12 mouse cellular contexts compared by ENCODE assay signal in genomic region chr12:101005665-101006420, GRCm38 (mm10). TPM values are rescaled to one million over a fixed set of nuclear protein-coding genes. Genes with fewer than 3 reads are reported as not detected.
DNase-seq lines count a peak whose midpoint lies in the region; ATAC-seq and TF ChIP-seq lines count a peak whose summit lies in the region.
"Had no signal": no experiment of that assay in that cellular context is flagged by ENCODE, and none has a peak within 500 bp of the region (broad histone marks: within the 10 kb centered on the region; RNA-seq: fewer than 3 reads in every experiment).

No protein-coding gene starts in this region.

- no peak for TF ChIP-seq CTCF in heart, adult 2 months (IDR thresholded peaks at IDR 0.05)

- no peaks in the 10 kb centered on the region for H3K27me3 ChIP-seq in heart, adult 2 months (ENCODE audit: control insufficient read depth, insufficient read depth, low read length)
- peaks cover 49% of the 10 kb centered on the region for H3K27me3 ChIP-seq in heart, embryonic 12.5 days (replicated peaks)
- H3K27me3 ChIP-seq in hindbrain, embryonic 15.5 days: no peaks in the 10 kb centered on the region
- H3K27me3 ChIP-seq in limb, embryonic 10.5 days (ENCODE audit: low read depth, poor library complexity, severe bottlenecking): peaks cover 71% of the 10 kb centered on the region

- no peak for TF ChIP-seq EP300 in heart, adult 2 months (IDR thresholded peaks at IDR 0.05; ENCODE audit: insufficient read depth, low read depth, low read length)

- ATAC-seq in heart, embryonic 12.5 days (ENCODE audit: insufficient number of reproducible peaks, low FRiP score): no peak
- ATAC-seq in activated CD4-positive, CD25-positive, alpha-beta regulatory T cell, adult 4 months: peak; percentile 63
- ATAC-seq in hindbrain, embryonic 15.5 days (ENCODE audit: low FRiP score, low read depth): no peak

- intact Hi-C loops in heart, adult 2 months (cut with DNase I): no loop called here
- intact Hi-C loops in heart, postnatal 10 days (cut with DNase I): no loop called here

- no peaks in the 10 kb centered on the region; the same call in 1 of the 2 replicates for H3K79me2 ChIP-seq in heart, adult 2 months (replicated peaks; ENCODE audit: control insufficient read depth, insufficient read depth, low read length)

- no peak for DNase-seq in heart, adult 2 months
- DNase-seq in B cell, adult 2 months: peak; percentile 70 to 76
- DNase-seq in adrenal gland, adult 8-10 months: no peak
- DNase-seq in limb, embryonic 10.5 days (ENCODE audit: low spot score): no peak
- DNase-seq in heart, postnatal 10 days: no peak
- DNase-seq: heart, postnatal 14 days had no signal

- no peaks in the 10 kb centered on the region; the same call in 1 of the 2 replicates for H3K36me3 ChIP-seq in heart, adult 2 months (ENCODE audit: control insufficient read depth, insufficient read depth, low read length)
- no peaks in the 10 kb centered on the region for H3K36me3 ChIP-seq in heart, embryonic 12.5 days
- no peaks in the 10 kb centered on the region for H3K36me3 ChIP-seq in hindbrain, embryonic 15.5 days
- no peaks in the 10 kb centered on the region for H3K36me3 ChIP-seq in limb, embryonic 10.5 days

- no peak overlapping the region for H3K9ac ChIP-seq in heart, adult 2 months (ENCODE audit: low read depth, low read length)
- no peak overlapping the region for H3K9ac ChIP-seq in heart, embryonic 12.5 days
- no peak overlapping the region for H3K9ac ChIP-seq in hindbrain, embryonic 15.5 days
- H3K9ac ChIP-seq: liver, embryonic 14.5 days had no signal

- no peaks in the 10 kb centered on the region for H3K9me3 ChIP-seq in heart, embryonic 12.5 days (replicated peaks)
- no peaks in the 10 kb centered on the region for H3K9me3 ChIP-seq in hindbrain, embryonic 15.5 days
- no peaks in the 10 kb centered on the region for H3K9me3 ChIP-seq in limb, embryonic 10.5 days (replicated peaks)

- peaks cover 28% of the 10 kb centered on the region for H3K4me1 ChIP-seq in heart, adult 2 months (ENCODE audit: control insufficient read depth, insufficient read depth, low read length)
- peaks cover 15% of the 10 kb centered on the region for H3K4me1 ChIP-seq in heart, embryonic 12.5 days (replicated peaks)
- peaks cover 45% of the 10 kb centered on the region for H3K4me1 ChIP-seq in hindbrain, embryonic 15.5 days (replicated peaks)
- H3K4me1 ChIP-seq in limb, embryonic 10.5 days: peaks cover 55% of the 10 kb centered on the region

- 78% methylated on average over 12 of the region's 12 CpGs for WGBS in heart, adult 2 months
- WGBS in heart, embryonic 12.5 days: 76% methylated on average over 12 of the region's 12 CpGs
- WGBS in hindbrain, embryonic 15.5 days: 82% methylated on average over 12 of the region's 12 CpGs
- 89% methylated on average over 12 of the region's 12 CpGs for WGBS in limb, embryonic 10.5 days

- peak overlapping the region; percentile 40; the same call in 1 of the 2 replicates for H3K27ac ChIP-seq in heart, adult 2 months
- no peak overlapping the region for H3K27ac ChIP-seq in heart, embryonic 12.5 days (ENCODE audit: poor library complexity, severe bottlenecking)
- peak overlapping the region; percentile 36; the same call in 1 of the 2 replicates for H3K27ac ChIP-seq in hindbrain, embryonic 15.5 days (replicated peaks)
- no peak overlapping the region for H3K27ac ChIP-seq in limb, embryonic 10.5 days
- H3K27ac ChIP-seq: kidney, postnatal 0 days; liver, embryonic 14.5 days had no signal

- no peak overlapping the region for H3K4me2 ChIP-seq in heart, embryonic 12.5 days
- no peak overlapping the region for H3K4me2 ChIP-seq in hindbrain, embryonic 15.5 days
- H3K4me2 ChIP-seq: midbrain, embryonic 11.5 days had no signal

- no peak for TF ChIP-seq POLR2A in heart, adult 2 months (IDR thresholded peaks at IDR 0.05; ENCODE audit: insufficient read depth, low read depth, low read length)

- no peak overlapping the region for H3K4me3 ChIP-seq in heart, adult 2 months
- H3K4me3 ChIP-seq in heart, embryonic 12.5 days: no peak overlapping the region
- no peak overlapping the region for H3K4me3 ChIP-seq in hindbrain, embryonic 15.5 days
- H3K4me3 ChIP-seq in limb, embryonic 10.5 days: no peak overlapping the region

RNA-seq across cellular contexts. Expression of gene Ccdc88c, which starts 23.0 kb away (rescaled TPM):
- total RNA-seq in heart, adult 2 months (2021): 1 to 10 TPM; 3.6 to 5.2 TPM
- polyA plus RNA-seq in heart, adult 2 months (2012; rRNA removed): 4.1 and 5.4 TPM in 2 replicates
- 2.0 and 2.3 TPM in 2 replicates for polyA plus RNA-seq in heart, embryonic 12.5 days (2016; fragmentation: Nextera tagmentation; extraction: Ambion mirVana)
- polyA plus RNA-seq in activated CD4-positive, CD25-positive, alpha-beta regulatory T cell, adult 4 months (2017; shearing (Covaris generic)): 10 to 100 TPM; 76.7 to 82.5 TPM
- 10.6 and 11.8 TPM in 2 replicates for polyA plus RNA-seq in hindbrain, embryonic 15.5 days (2015; fragmentation: Nextera tagmentation; extraction: Ambion mirVana)
- total RNA-seq in adrenal gland, adult 8-10 months (2022): 1 to 10 TPM; 1.4 to 4.0 (median 2.7) TPM
- polyA plus RNA-seq in limb, embryonic 10.5 days (2016; fragmentation: Nextera tagmentation; extraction: Ambion mirVana): 4.9 and 5.1 TPM in 2 replicates
- 10 to 100 TPM; 11.9 to 13.2 TPM for total RNA-seq in heart, postnatal 10 days (2021)

Comparison
In these comparisons a context has a peak if more than half of its experiments do, and no peak if none do; other contexts are left out.
1. H3K27ac ChIP-seq: peak in heart, adult 2 months (single experiment) and hindbrain, embryonic 15.5 days (single experiment); none in heart, embryonic 12.5 days (single experiment) and limb, embryonic 10.5 days (single experiment).
2. DNase-seq: peak in B cell, adult 2 months (2 of 2); none in heart, adult 2 months (0 of 2), adrenal gland, adult 8-10 months (single experiment), limb, embryonic 10.5 days (single experiment) and heart, postnatal 10 days (0 of 2).